Mouse (Mus musculus) heart, postnatal 0 days (tissue): ENCODE measurements at regions not wholly inside any gene's neighbourhood (a gene's known extent, or its start where the extent isn't known, plus 50 kb on each side); places are given as distances from the start of the nearest gene placed in this dataset.

ENCODE experiments used
- ATAC-seq: fragments of 200-750 bp; cut with Nextera tagmentation; 2 replicates; pipeline ENCODE4 v1.8.0; 2017; ENCODE audit warnings: low read depth, moderate number of reproducible peaks, moderate library complexity; ENCODE audit not compliant: insufficient read depth
- DNase-seq: peaks from one replicate; pipeline ENCODE4 v3.0.0-alpha.2; 2016; ENCODE audit warnings: low spot score
- H3K27ac ChIP-seq: fragments of 300-500 bp; sonication (generic); 2 replicates; pipeline ENCODE4 v1.5.1; 2014; ENCODE audit warnings: low read depth, mild to moderate bottlenecking
- H3K27me3 ChIP-seq: fragments of 300-500 bp; sonication (generic); 2 replicates; pipeline ENCODE4 v1.6.1; 2014; ENCODE audit warnings: low read length, mixed read lengths; ENCODE audit not compliant: control insufficient read depth, insufficient read depth
- H3K36me3 ChIP-seq: fragments of 300-500 bp; sonication (generic); replicated peaks from 2 replicates; pipeline ENCODE4 v1.6.1; 2014; ENCODE audit warnings: low read length, mixed read lengths; ENCODE audit not compliant: control insufficient read depth, insufficient read depth
- H3K4me1 ChIP-seq: fragments of 300-500 bp; sonication (generic); 2 replicates; pipeline ENCODE4 v1.6.1; 2014; ENCODE audit warnings: antibody characterized with exemption; ENCODE audit not compliant: control insufficient read depth, insufficient read depth
- H3K4me2 ChIP-seq: fragments of 300-500 bp; sonication (generic); 2 replicates; pipeline ENCODE4 v1.6.1; 2014; ENCODE audit warnings: low read depth, mild to moderate bottlenecking, low read length, moderate library complexity
- H3K4me3 ChIP-seq: fragments of 300-500 bp; sonication (generic); 2 replicates; pipeline ENCODE4 v1.5.1; 2014; ENCODE audit warnings: low read depth, low read length
- H3K9ac ChIP-seq: fragments of 300-500 bp; sonication (generic); replicated peaks from 2 replicates; pipeline ENCODE4 v1.6.1; 2014; ENCODE audit warnings: low read depth, low read length, mixed read lengths
- H3K9me3 ChIP-seq: fragments of 300-500 bp; sonication (generic); replicated peaks from 2 replicates; pipeline ENCODE4 v1.6.1; 2016; ENCODE audit warnings: low read length; ENCODE audit not compliant: control insufficient read depth
- CTCF ChIP-seq: IDR thresholded peaks from 2 replicates; pipeline ENCODE4 v1.5.1; 2016; ENCODE audit warnings: antibody characterized with exemption, control low read depth, low read depth
- EP300 ChIP-seq: IDR thresholded peaks from 2 replicates; pipeline ENCODE4 v1.6.1; 2016; ENCODE audit warnings: antibody characterized with exemption, low read depth
- WGBS: fragments of 180-500 bp; shearing (Covaris S2); extraction: QIAGEN DNeasy Blood & Tissue Kit; methylation state at CpG from one replicate; pipeline ENCODE4 v1.1.7; 2014; 5-methylcytosine and 5-hydroxymethylcytosine counted together

- Histone ChIP-seq H3K4me1 (peaks cover 10% of the 10 kb centered on the region; the same call in 1 of the 2 replicates), H3K9ac (no peak overlapping the region), H3K4me2 (no peak overlapping the region), H3K36me3 (no peaks in the 10 kb centered on the region), H3K27ac (no peak overlapping the region), H3K4me3 (no peak overlapping the region), H3K27me3 (no peaks in the 10 kb centered on the region), H3K9me3 (no peaks in the 10 kb centered on the region)
- 74% methylated on average over 5 of the region's 5 CpGs for WGBS
- no peak for TF ChIP-seq CTCF
- no peak for TF ChIP-seq EP300
- ATAC-seq: no peak
- DNase-seq: no peak
Observed at GRCm38 (mm10) chr1:143903234-143903633, 100.7 kb downstream of the Rgs2 start.

GRCm38 (mm10) chr1:143901127-143901920 lies 102.6 kb downstream of the Rgs2 start:
- no peaks in the 10 kb centered on the region for H3K36me3 ChIP-seq
- H3K9ac ChIP-seq: no peak overlapping the region
- H3K4me1 ChIP-seq: peaks cover 10% of the 10 kb centered on the region; the same call in 1 of the 2 replicates
- DNase-seq: no peak
- H3K4me3 ChIP-seq: no peak overlapping the region
- no peaks in the 10 kb centered on the region for H3K9me3 ChIP-seq
- H3K27ac ChIP-seq: no peak overlapping the region
- 76% methylated on average over 6 of the region's 6 CpGs for WGBS
- no peak for ATAC-seq
- TF ChIP-seq EP300 (no peak), CTCF (no peak)
- H3K4me2 ChIP-seq: no peak overlapping the region
- H3K27me3 ChIP-seq: no peaks in the 10 kb centered on the region

GRCm38 (mm10) chr1:143888510-143888909 lies 111.4 kb downstream of the Uchl5 start:
- TF ChIP-seq CTCF: no peak
- TF ChIP-seq EP300: no peak
- no peaks in the 10 kb centered on the region for H3K36me3 ChIP-seq
- no peaks in the 10 kb centered on the region for H3K4me1 ChIP-seq
- no peak overlapping the region for H3K4me2 ChIP-seq
- H3K27me3 ChIP-seq: no peaks in the 10 kb centered on the region
- H3K27ac ChIP-seq: no peak overlapping the region
- no peak overlapping the region for H3K4me3 ChIP-seq
- no peak overlapping the region for H3K9ac ChIP-seq
- DNase-seq (no peak), ATAC-seq (no peak)
- no peaks in the 10 kb centered on the region for H3K9me3 ChIP-seq
- WGBS: 79% methylated on average over 2 of the region's 2 CpGs

GRCm38 (mm10) chr1:143888065-143888464 lies 111.0 kb downstream of the Uchl5 start:
- ATAC-seq (no peak), DNase-seq (no peak)
- Histone ChIP-seq H3K36me3 (no peaks in the 10 kb centered on the region), H3K9me3 (no peaks in the 10 kb centered on the region), H3K4me1 (no peaks in the 10 kb centered on the region), H3K9ac (no peak overlapping the region), H3K4me3 (no peak overlapping the region), H3K27ac (no peak overlapping the region), H3K27me3 (no peaks in the 10 kb centered on the region), H3K4me2 (no peak overlapping the region)
- TF ChIP-seq CTCF (no peak), EP300 (no peak)
- 73% methylated on average over 5 of the region's 5 CpGs for WGBS

- DNase-seq: no peak
- H3K9ac ChIP-seq: no peak overlapping the region
- no peak overlapping the region for H3K4me3 ChIP-seq
- no peak for ATAC-seq
- no peak overlapping the region for H3K27ac ChIP-seq
- WGBS: 48% methylated on average over 1 of the region's 1 CpGs
- no peaks in the 10 kb centered on the region for H3K36me3 ChIP-seq
- 0 out of 2 replicates have a peak, but pooled peaks cover 4% of the 10 kb centered on the region for H3K4me1 ChIP-seq
- no peak overlapping the region for H3K4me2 ChIP-seq
- TF ChIP-seq EP300: no peak
- no peak for TF ChIP-seq CTCF
- no peaks in the 10 kb centered on the region for H3K9me3 ChIP-seq
- no peaks in the 10 kb centered on the region for H3K27me3 ChIP-seq
Observed at GRCm38 (mm10) chr1:143886014-143886413, 108.9 kb downstream of the Uchl5 start.

GRCm38 (mm10) chr1:143881192-143881591 lies 104.1 kb downstream of the Uchl5 start:
- Histone ChIP-seq H3K4me1 (0 out of 2 replicates have a peak, but pooled peaks cover 4% of the 10 kb centered on the region), H3K9me3 (no peaks in the 10 kb centered on the region), H3K27me3 (no peaks in the 10 kb centered on the region), H3K27ac (no peak overlapping the region), H3K4me3 (no peak overlapping the region), H3K36me3 (no peaks in the 10 kb centered on the region), H3K9ac (no peak overlapping the region), H3K4me2 (no peak overlapping the region)
- ATAC-seq (no peak), DNase-seq (no peak)
- TF ChIP-seq EP300 (no peak), CTCF (no peak)
- 54% methylated on average over 6 of the region's 6 CpGs for WGBS
